9 mouse cellular contexts compared by ENCODE assay signal in the genomic region with DNA sequence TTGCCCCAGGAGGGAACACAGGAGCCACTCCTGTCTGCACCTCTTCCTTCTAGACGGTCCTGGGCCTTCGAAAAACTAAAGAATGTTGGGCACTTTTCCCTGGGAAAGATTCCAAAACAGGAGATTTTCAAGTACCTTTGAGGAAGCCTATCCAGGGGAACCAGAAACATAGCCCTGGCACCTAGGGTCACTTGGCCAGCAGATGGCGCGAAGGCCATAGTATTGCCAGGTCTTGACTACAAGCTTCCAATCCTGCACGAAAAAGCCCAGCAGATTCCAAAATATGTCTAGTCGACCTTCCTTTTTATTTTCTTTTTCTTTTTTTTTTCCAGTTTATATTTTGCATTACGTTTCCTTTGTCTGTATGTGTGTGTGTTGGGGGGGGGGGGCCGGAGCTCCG. TPM values are rescaled to one million over a fixed set of nuclear protein-coding genes. Genes with fewer than 3 reads are reported as not detected.
DNase-seq lines count a peak whose midpoint lies in the region; ATAC-seq and TF ChIP-seq lines count a peak whose summit lies in the region.
"Had no signal": no experiment of that assay in that cellular context is flagged by ENCODE, and none has a peak within 500 bp of the region (broad histone marks: within the 10 kb centered on the region; RNA-seq: fewer than 3 reads in every experiment).

No protein-coding gene starts in this region.

- DNase-seq in heart, adult 18-20 months = peak; percentile 28 to 51
- DNase-seq in heart, adult 8-10 months (ENCODE audit: low spot score) = no peak
- peak; percentile 60 for DNase-seq in ovary, postnatal 36 days (ENCODE audit: low spot score)
- DNase-seq in ovary, adult 18-20 months (ENCODE audit: low spot score) = no peak
- DNase-seq in embryo, embryonic 11 days = peak; percentile 58
- peak; percentile 86 for DNase-seq in lung, postnatal 0 days (ENCODE audit: low spot score)
- no peak for DNase-seq in natural killer cell, adult 2 months (ENCODE audit: low spot score in 2 of 2)
- no peak for DNase-seq in layer of hippocampus, adult 8-10 months (ENCODE audit: low spot score in 2 of 2)

- no peak overlapping the region for H3K9ac ChIP-seq in lung, postnatal 0 days (replicated peaks; ENCODE audit: low read depth)
- H3K9ac ChIP-seq: limb, embryonic 15.5 days had no signal

- H3K9me3 ChIP-seq in lung, postnatal 0 days (ENCODE audit: low read length) = no peaks in the 10 kb centered on the region
- H3K9me3 ChIP-seq: limb, embryonic 15.5 days had no signal

- TF ChIP-seq EP300 in lung, postnatal 0 days (IDR thresholded peaks at IDR 0.05) = no peak

- WGBS in lung, postnatal 0 days = 45% methylated on average over 9 of the region's 9 CpGs

- no peak overlapping the region for H3K4me3 ChIP-seq in lung, postnatal 0 days (ENCODE audit: low read depth, low read length)
- H3K4me3 ChIP-seq: limb, embryonic 15.5 days had no signal

- peak; percentile 72 for TF ChIP-seq CTCF in lung, postnatal 0 days (IDR thresholded peaks at IDR 0.05)

- peak; percentile 72 for ATAC-seq in lung, postnatal 0 days

- H3K4me1 ChIP-seq in lung, postnatal 0 days (ENCODE audit: insufficient read depth, low read depth, low read length) = 0 out of 2 replicates have a peak, but pooled peaks cover 3% of the 10 kb centered on the region

- H3K4me2 ChIP-seq in lung, postnatal 0 days (replicated peaks; ENCODE audit: low read depth, low read length) = no peak overlapping the region
- H3K4me2 ChIP-seq: limb, embryonic 15.5 days had no signal

- H3K27ac ChIP-seq in lung, postnatal 0 days (ENCODE audit: low read length) = no peak overlapping the region
- H3K27ac ChIP-seq: limb, embryonic 15.5 days had no signal

- no peaks in the 10 kb centered on the region for H3K36me3 ChIP-seq in lung, postnatal 0 days (ENCODE audit: insufficient read depth, low read length)
- H3K36me3 ChIP-seq: limb, embryonic 15.5 days had no signal

- H3K27me3 ChIP-seq in lung, postnatal 0 days (replicated peaks; ENCODE audit: insufficient read depth, low read length) = no peaks in the 10 kb centered on the region
- H3K27me3 ChIP-seq: limb, embryonic 15.5 days had no signal

RNA-seq across cellular contexts. Expression of gene Ngp, which starts 5.8 kb away (rescaled TPM):
- total RNA-seq in heart, adult 18-20 months (2021) = not detected
- total RNA-seq in heart, adult 8-10 months (2022) = 1 to 10 TPM in 1 of 4 experiments, not detected in 3; 3.0 TPM
- 24.6 and 30.7 TPM in 2 replicates for polyA plus RNA-seq in lung, postnatal 0 days (2015; fragmentation: Nextera tagmentation; extraction: Ambion mirVana)
- total RNA-seq in layer of hippocampus, adult 8-10 months (2022) = under 1 TPM in 1 of 4 experiments, not detected in 3; 0.31 TPM

RNA-seq across cellular contexts. Expression of gene Ptpn23, which starts 5.8 kb away (rescaled TPM):
- total RNA-seq in heart, adult 18-20 months (2021) = 10 to 100 TPM; 13.4 to 14.6 TPM
- total RNA-seq in heart, adult 8-10 months (2022) = 10 to 100 TPM; 12.9 to 17.1 (median 14.5) TPM
- polyA plus RNA-seq in lung, postnatal 0 days (2015; fragmentation: Nextera tagmentation; extraction: Ambion mirVana) = 8.8 and 11.2 TPM in 2 replicates
- total RNA-seq in layer of hippocampus, adult 8-10 months (2022) = 10 to 100 TPM; 46.2 to 62.8 (median 53.4) TPM

Comparison
In these comparisons a context has a peak if more than half of its experiments do, and no peak if none do; other contexts are left out.
1. DNase-seq: peak in heart, adult 18-20 months (2 of 2), ovary, postnatal 36 days (single experiment), embryo, embryonic 11 days (single experiment) and lung, postnatal 0 days (single experiment); none in heart, adult 8-10 months (single experiment), ovary, adult 18-20 months (single experiment), natural killer cell, adult 2 months (0 of 2) and layer of hippocampus, adult 8-10 months (0 of 2).